Mouse (Mus musculus): ENCODE data around the gene Hypk. TPM values are rescaled to one million over a fixed set of nuclear protein-coding genes. Genes with fewer than 3 reads are reported as not detected.
"Not testable (repeated sequence)": the region's sequence is repeated elsewhere in the genome, so short reads cannot be mapped to it uniquely, and the experiment has no call there.

Gene Hypk
- polyA plus RNA-seq, 1 experiment from 2014 or later: 97.4 TPM

DNA sequence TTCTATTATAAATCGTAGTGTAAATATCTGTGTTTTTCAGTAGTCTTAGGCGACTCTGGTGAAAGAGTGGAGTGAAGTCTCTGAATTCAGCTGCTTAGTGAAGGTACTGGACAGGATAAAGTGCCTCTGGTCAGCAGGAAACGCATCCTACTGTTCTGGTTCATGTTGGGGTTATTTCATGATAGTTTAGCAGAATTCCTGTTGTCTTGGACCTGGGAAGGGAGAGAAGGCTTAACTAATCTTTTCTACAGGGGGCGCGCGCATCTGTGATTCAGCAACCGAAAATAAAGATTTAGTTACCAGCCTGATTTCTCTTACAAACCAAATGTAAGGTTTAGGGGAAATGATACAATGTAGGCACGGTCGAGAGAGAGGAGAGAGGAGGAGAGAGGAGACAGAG, 5.0 kb upstream of the Hypk start:
- peaks cover 19% of the 10 kb centered on the region for H3K36me3 ChIP-seq
- WGBS: 13% methylated on average over 9 of the region's 9 CpGs
- peaks cover 35% of the 10 kb centered on the region for H3K4me1 ChIP-seq (replicated peaks)
- peak overlapping the region; percentile 89 for H3K4me2 ChIP-seq
- peak overlapping the region; percentile 97 for H3K27ac ChIP-seq (ENCODE audit: poor library complexity, severe bottlenecking)
- H3K9me3 ChIP-seq (replicated peaks): no peaks in the 10 kb centered on the region
- no peak for ATAC-seq (ENCODE audit: insufficient number of reproducible peaks, low FRiP score)
- no peaks in the 10 kb centered on the region for H3K27me3 ChIP-seq (replicated peaks)
- H3K4me3 ChIP-seq: peak overlapping the region; percentile 90
- H3K9ac ChIP-seq: peak overlapping the region; percentile 79

DNA sequence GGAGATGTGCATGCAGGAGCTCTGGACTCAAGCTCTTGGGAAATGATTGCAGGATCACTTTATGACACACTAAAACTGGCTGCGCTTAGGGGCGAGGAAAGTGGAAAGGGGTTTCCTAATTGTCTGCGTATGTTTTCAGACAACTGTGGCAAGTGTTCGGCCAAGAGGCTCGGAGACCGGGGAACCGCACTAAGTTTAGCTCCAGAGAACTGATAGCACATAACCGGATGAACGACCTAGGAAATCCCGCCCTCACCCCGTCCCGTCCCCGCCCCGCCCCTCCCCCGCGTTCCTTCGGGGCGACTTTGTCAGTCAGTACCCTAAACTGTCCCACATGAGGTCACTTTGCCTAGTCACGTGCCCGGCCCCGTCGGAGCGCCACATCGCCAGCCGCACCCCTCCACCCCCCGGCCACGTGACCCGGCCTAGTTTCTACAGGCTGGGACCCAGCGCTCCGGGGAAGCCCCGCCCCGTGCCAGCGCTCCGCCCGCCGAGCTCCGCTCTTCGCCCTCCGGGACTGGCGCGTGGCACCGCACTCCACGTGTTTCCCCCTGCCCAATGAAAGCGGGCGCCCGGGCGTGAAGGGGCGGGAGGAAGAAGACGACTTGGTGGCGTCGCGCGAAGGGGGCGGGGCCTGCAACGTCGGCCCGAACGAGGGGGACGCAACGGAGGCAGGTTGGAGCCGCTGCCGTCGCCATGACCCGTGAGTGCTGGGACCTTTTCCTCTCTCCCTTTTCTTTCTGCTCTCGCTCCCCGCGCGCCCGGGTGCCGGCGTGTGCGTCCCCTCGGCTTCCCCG, 4.2 kb upstream of the Hypk start, which contains the start of gene Serf2:
Gene Serf2, plus strand, starts transcription at position 457 of the 797 bp plus-strand sequence.
- H3K9me3 ChIP-seq (replicated peaks): no peaks in the 10 kb centered on the region
- H3K27ac ChIP-seq (ENCODE audit: poor library complexity, severe bottlenecking): peak within 1 kb of the TSS; percentile 98
- H3K36me3 ChIP-seq: peaks cover 27% of the 10 kb centered on the region
- no peaks in the 10 kb centered on the region for H3K27me3 ChIP-seq (replicated peaks)
- peak within 1 kb of the TSS; percentile 90 for H3K4me3 ChIP-seq
- peak; percentile 99 for ATAC-seq (ENCODE audit: insufficient number of reproducible peaks, low FRiP score)
- peak within 1 kb of the TSS; percentile 89 for H3K4me2 ChIP-seq
- peak within 1 kb of the TSS; percentile 96 for H3K9ac ChIP-seq
- peaks cover 40% of the 10 kb centered on the region for H3K4me1 ChIP-seq (replicated peaks)
- under 1% methylated on average over 73 of the region's 74 CpGs for WGBS

DNA sequence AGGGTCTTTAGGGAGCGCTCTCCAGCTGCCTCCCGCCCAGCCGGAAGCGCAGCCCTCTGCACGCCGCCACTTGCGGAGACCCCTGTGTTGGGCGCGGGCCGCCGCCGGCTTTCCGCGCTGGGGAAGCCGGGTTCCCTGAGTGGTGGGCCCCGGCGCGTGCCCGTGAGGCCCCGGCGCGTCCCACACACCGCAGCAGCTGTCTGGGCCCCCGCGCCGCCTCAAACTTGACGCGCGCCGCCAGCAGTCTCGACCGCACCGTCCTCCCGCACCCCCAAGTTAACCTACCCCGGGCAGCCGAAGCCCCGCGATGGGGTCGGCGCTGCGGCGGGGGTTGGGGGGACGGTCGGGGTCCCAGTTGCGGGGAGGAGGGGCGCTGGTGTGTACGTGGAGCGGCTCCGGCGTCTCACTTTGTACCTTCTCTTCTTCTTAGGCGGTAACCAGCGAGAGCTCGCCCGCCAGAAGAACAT, 3.5 kb upstream of the Hypk start:
- Histone ChIP-seq H3K4me3 (peak overlapping the region; percentile 90), H3K4me1 (replicated peaks) (peaks cover 42% of the 10 kb centered on the region), H3K27me3 (replicated peaks) (no peaks in the 10 kb centered on the region), H3K9ac (peak overlapping the region; percentile 96), H3K9me3 (replicated peaks) (no peaks in the 10 kb centered on the region), H3K4me2 (peak overlapping the region; percentile 86), H3K36me3 (peaks cover 31% of the 10 kb centered on the region), H3K27ac (ENCODE audit: poor library complexity, severe bottlenecking) (peak overlapping the region; percentile 98)
- 0% methylated on average over 53 of the region's 54 CpGs for WGBS
- ATAC-seq (ENCODE audit: insufficient number of reproducible peaks, low FRiP score): peak; percentile 9

DNA sequence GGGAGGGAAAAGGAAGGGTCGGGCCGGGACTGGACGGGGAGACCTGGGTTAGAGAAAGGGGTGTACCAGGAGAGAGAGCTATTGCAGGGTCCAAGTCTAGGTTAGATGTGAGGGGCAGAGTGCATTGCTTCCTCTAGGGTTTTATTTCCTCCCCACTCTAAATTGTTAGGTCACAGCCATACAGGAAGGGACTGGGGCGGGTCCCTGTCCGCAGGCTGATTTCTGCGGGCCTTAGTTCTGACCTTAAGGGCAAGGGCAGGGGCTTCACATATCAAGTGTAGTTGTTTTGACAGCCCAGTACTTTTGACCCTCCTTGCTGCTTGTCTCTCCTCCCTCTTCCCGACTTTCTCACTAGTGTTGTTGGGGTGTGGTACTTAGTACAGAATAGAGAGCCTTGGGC, 3.0 kb upstream of the Hypk start:
- H3K4me3 ChIP-seq: peak overlapping the region; percentile 90
- H3K4me2 ChIP-seq: peak overlapping the region; percentile 86
- no peaks in the 10 kb centered on the region for H3K9me3 ChIP-seq (replicated peaks)
- H3K36me3 ChIP-seq: peaks cover 33% of the 10 kb centered on the region
- H3K9ac ChIP-seq: peak overlapping the region; percentile 96
- WGBS: under 1% methylated on average over 7 of the region's 7 CpGs
- no peaks in the 10 kb centered on the region for H3K27me3 ChIP-seq (replicated peaks)
- peak overlapping the region; percentile 98 for H3K27ac ChIP-seq (ENCODE audit: poor library complexity, severe bottlenecking)
- no peak for ATAC-seq (ENCODE audit: insufficient number of reproducible peaks, low FRiP score)
- H3K4me1 ChIP-seq (replicated peaks): peaks cover 42% of the 10 kb centered on the region

DNA sequence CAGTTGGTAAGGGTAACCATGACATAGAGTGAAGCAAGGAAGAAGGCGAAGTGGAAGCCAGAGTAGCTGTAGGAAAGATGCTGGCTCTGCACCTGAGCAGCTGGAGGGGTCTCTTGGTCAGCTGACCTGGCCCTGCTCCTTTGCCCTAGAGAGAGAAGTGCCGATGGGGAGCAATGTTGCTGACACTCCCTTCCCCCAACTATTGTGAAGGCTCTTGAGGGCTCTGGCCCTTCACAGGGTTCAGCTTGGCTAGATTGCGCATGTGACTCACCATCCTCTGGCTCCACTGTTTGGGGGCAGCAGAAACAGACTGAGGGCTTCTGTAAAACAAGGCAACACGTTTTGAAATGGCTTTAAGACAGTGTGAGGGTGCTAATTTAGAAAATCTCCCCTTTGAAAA, 729 bp upstream of the Hypk start:
- Histone ChIP-seq H3K36me3 (peaks cover 33% of the 10 kb centered on the region), H3K4me3 (no peak overlapping the region), H3K9me3 (replicated peaks) (no peaks in the 10 kb centered on the region), H3K27ac (ENCODE audit: poor library complexity, severe bottlenecking) (peak overlapping the region; percentile 79), H3K4me1 (replicated peaks) (peaks cover 46% of the 10 kb centered on the region), H3K27me3 (replicated peaks) (no peaks in the 10 kb centered on the region), H3K4me2 (peak overlapping the region; percentile 34), H3K9ac (no peak overlapping the region)
- WGBS: 64% methylated on average over 4 of the region's 4 CpGs
- no peak for ATAC-seq (ENCODE audit: insufficient number of reproducible peaks, low FRiP score)

DNA sequence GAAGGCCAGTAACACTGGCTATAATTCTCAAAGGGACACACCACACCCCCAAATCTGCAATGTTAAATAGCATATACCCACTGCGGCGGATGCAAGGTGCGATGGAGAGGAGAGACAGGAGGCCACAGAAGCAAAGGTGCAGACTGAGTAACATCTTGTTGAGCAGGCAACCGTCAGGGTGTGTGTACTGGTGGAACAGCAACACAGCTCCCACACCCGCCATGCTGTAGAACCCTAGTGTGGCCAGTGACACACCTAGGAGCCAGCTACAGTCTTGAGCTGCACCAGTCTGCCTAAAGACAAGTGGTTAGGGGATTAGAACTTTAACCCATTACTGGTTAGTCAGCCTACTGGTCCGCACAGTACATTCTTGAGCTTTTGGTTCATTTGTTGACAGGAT, 827 bp downstream of the Hypk start:
- H3K4me1 ChIP-seq (replicated peaks): peaks cover 39% of the 10 kb centered on the region

DNA sequence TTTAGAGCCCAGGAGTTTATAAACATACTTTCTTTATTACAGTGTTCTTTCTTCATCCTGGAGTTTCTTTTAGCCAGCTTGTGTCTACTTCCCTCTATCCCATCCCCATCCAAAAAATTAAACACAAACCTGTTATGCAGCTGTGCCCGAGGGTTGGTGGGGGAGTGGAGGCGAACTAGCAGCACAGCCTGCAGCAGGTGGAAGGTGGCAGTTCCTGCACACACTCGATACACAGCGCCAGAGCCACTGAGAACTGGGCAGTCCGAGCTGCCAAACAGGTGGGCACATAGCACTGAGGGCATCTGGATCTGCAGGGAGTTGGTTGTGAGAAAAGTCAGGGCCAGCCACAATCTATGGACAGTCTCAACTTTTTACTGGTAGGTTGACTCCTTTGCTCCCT, 2.4 kb downstream of the Hypk start:
- Histone ChIP-seq H3K36me3 (peaks cover 47% of the 10 kb centered on the region), H3K4me3 (no peak overlapping the region), H3K4me1 (replicated peaks) (peaks cover 36% of the 10 kb centered on the region), H3K9me3 (replicated peaks) (no peaks in the 10 kb centered on the region), H3K27ac (ENCODE audit: poor library complexity, severe bottlenecking) (no peak overlapping the region), H3K9ac (no peak overlapping the region), H3K27me3 (replicated peaks) (no peaks in the 10 kb centered on the region), H3K4me2 (no peak overlapping the region)
- no peak for ATAC-seq (ENCODE audit: insufficient number of reproducible peaks, low FRiP score)
- WGBS: 78% methylated on average over 5 of the region's 5 CpGs

More for the DNA sequence above, 827 bp downstream of the Hypk start:
- H3K9me3 ChIP-seq (replicated peaks): no peaks in the 10 kb centered on the region
- H3K4me3 ChIP-seq: no peak overlapping the region
- peak overlapping the region; percentile 34 for H3K4me2 ChIP-seq
- peaks cover 39% of the 10 kb centered on the region for H3K36me3 ChIP-seq
- no peak overlapping the region for H3K9ac ChIP-seq
- ATAC-seq (ENCODE audit: insufficient number of reproducible peaks, low FRiP score): no peak
- H3K27me3 ChIP-seq (replicated peaks): no peaks in the 10 kb centered on the region
- H3K27ac ChIP-seq (ENCODE audit: poor library complexity, severe bottlenecking): peak overlapping the region; percentile 79
- 81% methylated on average over 6 of the region's 6 CpGs for WGBS

DNA sequence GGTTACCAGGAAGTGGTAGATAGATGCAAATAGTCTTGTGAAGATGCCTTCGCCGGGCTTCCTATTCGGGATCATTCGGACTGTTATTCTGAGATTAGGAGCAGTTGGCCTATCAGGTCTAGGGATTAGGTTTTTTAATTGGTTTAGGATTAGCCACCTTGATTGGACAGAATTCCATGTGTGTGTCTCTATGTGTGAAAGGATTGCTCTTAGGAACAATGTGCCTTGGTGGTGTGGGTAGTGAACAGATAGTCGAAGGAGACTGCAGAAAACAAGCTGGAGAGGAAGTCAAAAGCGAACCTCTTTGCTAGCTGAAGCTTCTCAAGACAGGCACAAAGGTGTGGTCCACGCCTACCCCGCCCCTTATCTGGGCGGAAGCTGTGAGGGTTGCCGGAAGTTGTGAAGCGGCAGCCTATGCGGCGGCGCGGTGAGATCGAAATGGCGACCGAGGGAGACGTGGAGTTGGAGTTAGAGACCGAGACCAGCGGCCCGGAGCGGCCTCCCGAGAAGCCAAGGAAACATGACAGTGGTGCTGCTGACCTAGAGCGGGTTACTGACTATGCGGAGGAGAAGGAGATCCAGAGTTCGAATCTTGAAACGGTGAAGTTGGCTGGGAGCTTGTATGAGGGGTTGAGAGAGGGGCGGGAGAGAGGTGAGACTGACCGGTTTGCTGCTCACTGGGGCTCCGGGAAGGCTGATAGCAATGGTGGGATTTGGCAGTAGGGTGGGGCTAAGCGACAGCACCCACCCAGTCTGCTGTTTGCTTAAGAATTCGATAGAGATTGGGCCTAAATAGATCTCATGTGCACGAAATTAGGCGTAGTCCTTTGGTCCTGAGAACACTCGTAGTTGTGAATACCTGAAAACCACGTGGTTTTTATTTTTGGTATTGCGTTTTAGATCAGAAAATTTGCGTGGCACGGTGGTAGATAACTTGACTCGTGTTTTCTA, 3.9 kb downstream of the Hypk start, which contains the start of gene Serinc4:
Gene Serinc4, minus strand, starts transcription at position 90 of the 951 bp plus-strand sequence.
- Histone ChIP-seq H3K9ac (peak within 1 kb of the TSS; percentile 83), H3K9me3 (replicated peaks) (no peaks in the 10 kb centered on the region), H3K4me2 (peak within 1 kb of the TSS; percentile 74), H3K4me3 (peak within 1 kb of the TSS; percentile 70), H3K36me3 (peaks cover 42% of the 10 kb centered on the region), H3K27ac (ENCODE audit: poor library complexity, severe bottlenecking) (peak within 1 kb of the TSS; percentile 81), H3K4me1 (replicated peaks) (peaks cover 25% of the 10 kb centered on the region), H3K27me3 (replicated peaks) (no peaks in the 10 kb centered on the region)
- ATAC-seq (ENCODE audit: insufficient number of reproducible peaks, low FRiP score): peak; percentile 89
- WGBS: 2% methylated on average over 41 of the region's 41 CpGs

DNA sequence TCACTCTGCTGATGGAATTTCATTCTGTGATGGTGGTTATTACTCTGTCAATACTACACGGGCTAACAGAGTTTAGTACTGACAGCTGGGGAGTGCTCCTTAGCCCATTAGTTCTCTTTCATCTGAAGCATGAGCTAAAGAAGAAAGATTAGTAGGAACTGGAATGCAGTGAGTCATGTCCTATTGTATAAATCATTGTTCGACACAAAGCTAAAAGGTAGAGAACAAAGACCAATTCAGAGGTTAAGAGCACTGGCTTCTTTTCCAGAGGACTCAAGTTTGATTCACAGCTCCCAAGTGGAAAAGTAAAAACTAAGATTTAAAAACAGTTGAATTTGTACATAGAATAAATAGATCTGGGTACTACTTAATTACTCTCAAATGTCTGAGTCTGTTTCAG, 7.0 kb downstream of the Hypk start:
- no peaks in the 10 kb centered on the region for H3K27me3 ChIP-seq (replicated peaks)
- no peak for ATAC-seq (ENCODE audit: insufficient number of reproducible peaks, low FRiP score)
- H3K36me3 ChIP-seq: peaks cover 18% of the 10 kb centered on the region
- WGBS: 72% methylated on average over 2 of the region's 2 CpGs
- no peak overlapping the region for H3K4me2 ChIP-seq
- no peaks in the 10 kb centered on the region for H3K9me3 ChIP-seq (replicated peaks)
- H3K4me3 ChIP-seq: no peak overlapping the region
- no peak overlapping the region for H3K27ac ChIP-seq (ENCODE audit: poor library complexity, severe bottlenecking)
- H3K9ac ChIP-seq: no peak overlapping the region
- peaks cover 4% of the 10 kb centered on the region for H3K4me1 ChIP-seq (replicated peaks)

DNA sequence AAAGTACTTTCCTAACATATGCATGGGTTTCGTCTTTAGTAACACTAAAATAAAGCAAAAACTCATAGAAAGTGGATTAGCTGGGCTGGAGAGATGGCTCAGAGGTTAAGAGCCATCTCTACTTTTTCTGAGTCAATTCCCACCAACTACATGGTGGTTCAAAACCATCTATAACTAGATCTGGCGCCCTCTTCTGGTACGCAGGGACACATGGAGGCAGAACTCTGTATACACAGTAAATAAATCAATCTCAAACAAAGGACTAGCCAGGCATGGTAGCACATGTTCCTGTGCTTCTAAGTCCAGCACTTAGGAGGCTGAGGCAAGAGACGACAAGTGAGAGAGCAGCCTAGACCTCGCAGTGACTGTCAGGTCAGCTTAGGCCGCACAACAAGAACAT, 15.9 kb downstream of the Hypk start:
- not testable (repeated sequence) for H3K9me3 ChIP-seq (replicated peaks); H3K4me3 ChIP-seq; H3K9ac ChIP-seq; H3K27me3 ChIP-seq (replicated peaks); H3K27ac ChIP-seq (ENCODE audit: poor library complexity, severe bottlenecking); ATAC-seq (ENCODE audit: insufficient number of reproducible peaks, low FRiP score); H3K4me1 ChIP-seq (replicated peaks); H3K36me3 ChIP-seq; H3K4me2 ChIP-seq
- WGBS: 84% methylated on average over 4 of the region's 6 CpGs

DNA sequence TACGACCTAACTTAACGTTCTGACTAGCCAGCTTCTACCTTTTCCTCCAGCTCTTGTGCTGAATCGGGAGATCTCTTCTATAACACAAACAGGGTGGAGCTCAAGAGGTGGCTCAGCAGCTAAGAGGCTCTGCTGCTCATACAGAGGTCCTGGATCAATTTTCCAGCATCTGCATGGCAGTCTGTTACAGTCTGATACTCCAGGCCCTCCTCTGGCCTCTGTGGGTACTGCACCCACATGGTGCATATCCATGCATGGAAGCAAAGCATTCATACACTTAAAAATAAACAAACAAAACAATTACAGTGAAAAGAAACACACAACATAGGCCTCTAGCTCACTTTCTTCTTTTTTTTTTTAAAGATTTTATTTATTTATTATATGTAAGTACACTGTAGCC, 19.7 kb downstream of the Hypk start:
- H3K9me3 ChIP-seq (replicated peaks); H3K36me3 ChIP-seq; H3K27me3 ChIP-seq (replicated peaks); H3K27ac ChIP-seq (ENCODE audit: poor library complexity, severe bottlenecking); ATAC-seq (ENCODE audit: insufficient number of reproducible peaks, low FRiP score); H3K9ac ChIP-seq; H3K4me3 ChIP-seq; H3K4me1 ChIP-seq (replicated peaks): not testable (repeated sequence)
- peak overlapping the region; percentile 97; the same call in 1 of the 2 replicates for H3K4me2 ChIP-seq
- 89% methylated on average over 3 of the region's 3 CpGs for WGBS
